In genomic region chr5:75458317-75458716, GRCm38 (mm10) we compare ENCODE assay signal across 19 mouse cellular contexts.
A peak's percentile ranks its signal among the peaks of the same experiment; 100 is the strongest.
DNase-seq lines count a peak whose midpoint lies in the region; ATAC-seq lines count a peak whose summit lies in the region.
"Had no signal": no experiment of that assay in that cellular context is flagged by ENCODE, and none has a peak within 500 bp of the region (broad histone marks: within the 10 kb centered on the region; RNA-seq: fewer than 3 reads in every experiment).

No protein-coding gene starts in this region.

- ATAC-seq in megakaryocyte, adult 5-6 weeks (ENCODE audit: poor library complexity, severe bottlenecking) = peak; percentile 41; the same call in 1 of the 2 replicates
- ATAC-seq: CD4-positive, CD25-positive, alpha-beta regulatory T cell, adult 4 months; forebrain, embryonic 13.5 days; forebrain, embryonic 16.5 days; intestine, embryonic 15.5 days had no signal

- DNase-seq in layer of hippocampus, adult 9-11 months = peak; percentile 33
- DNase-seq in layer of hippocampus, adult 8-10 months (ENCODE audit: low spot score in 2 of 2) = no peak
- peak; percentile 53 for DNase-seq in MEL-GATA-1-ER (ENCODE audit: extremely low read depth, low read depth)
- DNase-seq in thymus, postnatal 4 days = no peak
- DNase-seq in left cerebral cortex, adult 11 months (ENCODE audit: low spot score) = no peak
- DNase-seq: adrenal gland, adult 2 months; adrenal gland, postnatal 14 days; cerebellum, adult 18-20 months; cerebellum, adult 9-10 months; cerebellum, postnatal 14 days; heart, adult 18-20 months; heart, postnatal 14 days; heart, postnatal 4 days; kidney, adult 11 months had no signal

Comparison
In these comparisons a context has a peak if more than half of its experiments do, and no peak if none do; other contexts are left out.
1. DNase-seq: peak in layer of hippocampus, adult 9-11 months (single experiment) and MEL-GATA-1-ER (single experiment); none in layer of hippocampus, adult 8-10 months (0 of 2), thymus, postnatal 4 days (single experiment) and left cerebral cortex, adult 11 months (single experiment).